Mouse (Mus musculus): ENCODE data around the gene Chd3.

Chd3 gene

DNA sequence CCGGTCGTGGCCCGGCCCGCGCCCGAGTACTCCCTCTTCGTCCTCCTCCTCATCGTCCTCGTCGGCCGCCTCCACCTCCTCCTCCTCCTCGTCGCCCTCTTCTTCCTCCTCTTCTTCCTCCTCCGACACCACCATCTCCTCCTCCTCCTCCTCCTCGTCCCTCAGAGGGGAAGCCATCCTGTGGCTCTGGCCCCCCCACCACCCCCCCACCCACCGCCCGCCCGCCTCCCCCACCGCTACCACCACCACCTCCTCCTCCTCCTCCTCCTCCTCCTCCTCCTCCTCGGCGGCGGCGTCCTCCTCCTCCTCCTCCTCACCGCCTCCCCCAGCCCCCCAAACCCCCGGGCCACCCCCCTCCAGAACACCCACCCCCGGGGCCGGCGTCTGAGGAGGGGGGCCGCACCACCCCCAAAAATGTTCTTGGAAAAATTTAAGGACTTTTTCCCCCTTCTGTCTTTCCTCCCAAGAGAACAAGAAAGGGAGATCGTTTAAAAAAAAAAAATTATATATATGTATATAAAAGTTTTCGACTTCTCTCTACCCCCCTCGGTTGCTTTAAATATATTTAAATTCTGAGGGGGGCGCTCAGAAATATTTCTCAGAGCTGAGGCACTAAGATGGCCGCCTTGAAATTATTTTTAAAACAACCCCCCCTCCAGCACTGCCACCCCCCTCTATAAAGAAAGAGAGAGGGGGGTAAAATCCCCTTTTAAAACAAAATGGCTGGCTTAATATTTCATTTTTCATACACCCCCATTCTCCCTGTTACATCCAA is at the start of gene Chd3:
Gene Chd3 (minus strand): TSS at position 192 of the 775 bp plus-strand sequence.
- no peak for TF ChIP-seq GATA4 (IDR thresholded peaks at IDR 0.05; ENCODE audit: insufficient replicate concordance, low read length)

- TF ChIP-seq GATA4 (IDR thresholded peaks at IDR 0.05; ENCODE audit: insufficient replicate concordance, low read length) = peak; percentile 84; the same call in 1 of the 2 replicates
These were observed 48.5 kb upstream of the Chd3 start for GRCm38 (mm10) chr11:69417449-69418384.

- TF ChIP-seq GATA4 (IDR thresholded peaks at IDR 0.05; ENCODE audit: insufficient replicate concordance, low read length) = no peak
These were observed 47.8 kb upstream of the Chd3 start for GRCm38 (mm10) chr11:69416921-69417448.

- TF ChIP-seq GATA4 (IDR thresholded peaks at IDR 0.05; ENCODE audit: insufficient replicate concordance, low read length) = no peak
These were observed 47.3 kb upstream of the Chd3 start for GRCm38 (mm10) chr11:69416509-69416908.

GRCm38 (mm10) chr11:69415668-69416451 is 46.7 kb upstream of the Chd3 start:
- TF ChIP-seq GATA4 (IDR thresholded peaks at IDR 0.05; ENCODE audit: insufficient replicate concordance, low read length) = no peak

DNA sequence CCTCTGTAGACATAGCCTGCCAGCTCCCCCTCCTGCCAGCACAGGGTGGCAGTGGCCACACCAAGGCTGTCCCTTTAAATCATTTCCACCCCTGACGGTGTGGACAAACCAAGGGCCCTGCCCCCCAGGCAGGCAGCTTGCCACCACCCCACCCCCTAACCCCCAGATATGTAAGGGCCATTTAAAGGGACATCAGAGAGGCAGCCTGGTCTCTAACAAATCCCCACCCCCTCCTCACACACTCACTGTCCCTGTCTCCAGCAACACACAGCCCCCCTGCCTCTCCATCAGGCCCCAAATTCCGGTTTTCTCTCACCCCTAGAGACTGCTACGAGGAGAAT is 46.1 kb upstream of the Chd3 start:
- no peak for TF ChIP-seq GATA4 (IDR thresholded peaks at IDR 0.05; ENCODE audit: insufficient replicate concordance, low read length)

DNA sequence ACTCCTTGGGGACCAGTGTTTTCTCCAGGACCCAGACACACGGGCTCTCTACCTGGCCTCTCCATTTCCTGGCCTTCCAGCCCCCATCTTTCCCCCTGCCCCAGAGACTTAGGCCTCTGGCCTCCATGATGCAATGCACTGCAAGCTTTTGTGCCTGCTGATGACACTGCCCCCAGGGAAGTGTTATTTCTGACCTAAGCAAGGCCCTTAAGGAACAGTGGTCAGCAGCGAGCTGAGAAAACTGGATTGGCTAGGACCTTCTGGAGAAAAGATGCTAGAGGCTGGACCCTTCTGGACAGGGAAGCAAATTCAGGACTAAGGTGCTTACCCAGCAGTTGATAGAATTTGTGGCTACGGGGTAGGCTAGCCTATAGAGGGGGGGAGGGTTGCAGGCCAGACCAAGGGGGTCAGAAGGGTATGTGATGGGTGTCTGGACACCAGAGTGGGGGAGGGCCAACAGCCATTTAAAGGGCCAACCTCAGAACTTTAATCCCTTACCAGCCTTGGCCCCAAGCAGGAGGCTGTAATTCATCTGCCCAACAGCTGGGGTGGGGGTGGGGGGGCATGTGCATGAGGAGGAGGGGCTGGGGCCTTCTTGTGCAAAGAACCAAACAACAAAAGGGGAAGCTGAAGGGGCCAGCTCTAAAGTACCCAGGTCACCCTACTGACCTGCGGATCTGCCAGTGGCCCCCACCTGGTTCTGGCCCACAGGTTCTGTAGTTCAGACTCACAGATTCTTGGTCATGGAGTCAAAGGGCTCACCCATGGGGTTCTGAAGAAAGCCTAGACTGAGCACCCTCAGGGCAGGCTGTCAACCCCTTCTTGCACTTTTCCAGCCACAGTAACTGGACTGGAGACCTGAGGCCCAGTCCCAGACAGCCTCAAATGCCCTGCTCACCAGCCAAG is 45.5 kb upstream of the Chd3 start:
- TF ChIP-seq GATA4 (IDR thresholded peaks at IDR 0.05; ENCODE audit: insufficient replicate concordance, low read length) = no peak

DNA sequence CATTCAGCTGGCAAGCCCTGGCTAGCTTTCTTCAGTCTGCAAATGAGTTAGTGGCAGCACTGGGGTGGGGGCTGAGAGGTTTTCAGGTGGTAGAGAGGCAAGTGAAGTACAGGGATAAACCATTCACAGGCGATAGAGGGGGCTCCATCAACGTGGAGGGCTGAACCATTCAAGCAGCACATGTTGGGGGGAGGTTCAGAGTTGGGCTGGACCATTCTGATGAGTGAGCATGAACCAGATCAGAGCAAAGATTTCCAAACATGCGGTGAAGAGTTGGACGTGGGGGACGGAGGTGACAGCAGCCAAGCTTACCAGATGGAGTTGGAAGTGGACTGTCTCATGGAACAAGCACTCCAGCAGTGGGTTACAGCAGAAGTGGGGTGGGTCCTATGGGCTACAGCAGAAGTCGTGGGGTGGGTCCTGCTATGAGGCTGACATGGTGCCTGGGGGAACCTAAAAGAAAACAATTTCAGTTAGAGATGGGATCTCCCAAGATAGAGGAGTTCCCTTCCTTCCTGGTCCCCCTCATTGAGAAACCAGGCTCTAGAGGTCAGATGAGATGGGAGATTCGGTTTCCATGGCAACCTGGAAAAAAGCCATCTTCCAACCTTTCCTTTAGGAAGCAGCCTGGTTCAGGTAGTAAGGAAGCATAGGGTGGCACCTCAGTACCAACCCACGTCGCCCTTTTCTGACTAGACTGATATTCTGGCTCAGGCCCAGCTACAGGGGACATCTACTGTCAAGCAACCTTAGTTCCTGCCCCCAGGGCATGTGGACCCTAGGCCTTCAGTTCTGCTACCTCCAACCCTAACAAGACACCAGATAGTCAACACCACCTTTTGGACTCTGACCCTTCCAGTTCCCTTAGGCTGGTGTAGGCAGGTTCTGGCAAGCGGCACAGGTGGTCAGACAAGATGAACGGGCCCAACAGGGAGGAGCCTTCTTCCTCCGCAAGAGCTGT is 44.3 kb upstream of the Chd3 start, which contains the start of gene Kdm6b:
Gene Kdm6b (minus strand): TSS at position 455 of the 961 bp plus-strand sequence.
- no peak for TF ChIP-seq GATA4 (IDR thresholded peaks at IDR 0.05; ENCODE audit: insufficient replicate concordance, low read length)

DNA sequence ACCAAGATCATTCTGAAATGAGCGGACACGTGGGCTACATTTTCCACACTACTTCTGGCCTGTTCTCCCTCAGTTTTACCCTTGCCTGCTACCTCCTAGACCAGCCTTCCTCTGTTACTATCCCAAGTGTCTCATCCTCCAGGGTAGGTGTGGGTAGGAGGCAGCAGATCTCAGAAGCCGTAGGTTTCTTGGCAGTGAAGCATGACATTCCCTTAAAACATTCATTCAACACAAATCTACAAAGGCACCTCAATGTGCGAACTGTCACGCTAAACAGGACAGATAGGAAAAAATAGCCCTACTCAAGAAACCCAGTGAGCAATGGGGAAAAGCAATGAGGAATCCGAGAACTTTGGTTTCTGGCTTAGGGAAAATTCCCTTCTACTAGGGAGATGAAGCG is 43.3 kb upstream of the Chd3 start:
- TF ChIP-seq GATA4 (IDR thresholded peaks at IDR 0.05; ENCODE audit: insufficient replicate concordance, low read length) = no peak

- no peak for TF ChIP-seq GATA4 (IDR thresholded peaks at IDR 0.05; ENCODE audit: insufficient replicate concordance, low read length)
These were observed 42.5 kb upstream of the Chd3 start for GRCm38 (mm10) chr11:69411538-69412203.

GRCm38 (mm10) chr11:69411073-69411535 is 41.9 kb upstream of the Chd3 start:
- TF ChIP-seq GATA4 (IDR thresholded peaks at IDR 0.05; ENCODE audit: insufficient replicate concordance, low read length) = no peak
